Mouse (Mus musculus): ENCODE data around the gene Fignl1. TPM values are rescaled to one million over a fixed set of nuclear protein-coding genes. Genes with fewer than 3 reads are reported as not detected.

The Fignl1 gene
- 5.7 TPM for polyA plus RNA-seq (2017; shearing (Covaris generic))

GRCm38 (mm10) chr11:11808820-11809403, at the start of gene Fignl1:
Gene Fignl1 (minus strand): TSS chr11:11808962.

Other genes with a start within 250 kb of the Fignl1 start
- not detected for gene 4930512M02Rik, start 181.1 kb downstream of the Fignl1 start, polyA plus RNA-seq (2017; shearing (Covaris generic))
- gene Ikzf1, start 124.0 kb downstream of the Fignl1 start, polyA plus RNA-seq (2017; shearing (Covaris generic)), result 121 TPM
- 4.5 TPM for gene Ddc, start 89.2 kb upstream of the Fignl1 start, polyA plus RNA-seq (2017; shearing (Covaris generic))
- gene Grb10, start 229.7 kb upstream of the Fignl1 start, polyA plus RNA-seq (2017; shearing (Covaris generic)), result 0.06 TPM

Data from CD4-positive, CD25-positive, alpha-beta regulatory T cell (primary cell).